Mouse (Mus musculus): ENCODE data around the gene Prdx2.

Gene Prdx2

GRCm38 (mm10) chr8:84947241-84947545 lies 22.2 kb upstream of the Prdx2 start:
- peak; percentile 53 for DNase-seq (ENCODE audit: low spot score)

- DNase-seq (ENCODE audit: low spot score), result no peak
Measured at GRCm38 (mm10) chr8:84949753-84950152, 19.6 kb upstream of the Prdx2 start.

GRCm38 (mm10) chr8:84952612-84953255 lies 16.7 kb upstream of the Prdx2 start:
- peak; percentile 53 for DNase-seq (ENCODE audit: low spot score)

DNA sequence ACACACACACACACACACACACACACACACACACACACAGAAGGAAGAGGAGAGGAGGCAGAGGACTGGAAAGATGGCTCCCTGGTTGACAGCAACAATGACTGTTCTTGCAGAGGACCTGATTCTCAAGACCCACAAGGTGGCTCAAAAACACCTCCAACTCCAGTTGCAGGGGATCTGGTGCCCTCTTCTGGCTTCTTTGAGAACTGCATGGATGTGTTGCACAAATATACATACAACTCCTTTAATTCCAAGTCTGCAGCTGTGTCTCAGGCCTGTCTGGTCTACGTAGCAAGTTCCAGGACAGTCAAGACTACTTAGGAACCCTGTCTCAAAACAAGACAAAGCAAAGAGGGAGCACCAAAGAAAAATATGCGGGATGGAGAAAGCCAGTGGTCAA lies 12.6 kb upstream of the Prdx2 start:
- no peak for DNase-seq (ENCODE audit: low spot score)

DNA sequence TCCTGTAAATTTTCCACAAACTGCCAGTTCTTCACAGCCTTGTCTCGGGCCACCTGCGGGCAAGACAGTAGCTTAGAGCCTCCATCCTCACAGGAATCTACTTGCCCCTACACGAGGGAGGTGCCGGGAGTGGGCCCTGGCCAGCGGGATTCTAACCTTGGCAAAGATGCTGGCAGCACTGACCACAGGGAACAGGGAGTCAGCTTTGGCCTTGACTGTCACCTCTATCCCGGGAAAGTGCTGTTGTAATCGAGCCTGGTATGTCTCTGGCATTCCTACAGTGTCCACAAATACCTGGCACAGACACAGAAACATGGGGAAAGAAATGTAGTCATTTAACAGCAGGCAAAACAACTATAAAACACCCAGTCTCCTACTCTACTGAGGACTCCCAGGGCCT lies 9.6 kb upstream of the Prdx2 start:
- DNase-seq (ENCODE audit: low spot score), result no peak

GRCm38 (mm10) chr8:84963952-84964351 lies 5.4 kb upstream of the Prdx2 start:
- DNase-seq (ENCODE audit: low spot score), result no peak

DNA sequence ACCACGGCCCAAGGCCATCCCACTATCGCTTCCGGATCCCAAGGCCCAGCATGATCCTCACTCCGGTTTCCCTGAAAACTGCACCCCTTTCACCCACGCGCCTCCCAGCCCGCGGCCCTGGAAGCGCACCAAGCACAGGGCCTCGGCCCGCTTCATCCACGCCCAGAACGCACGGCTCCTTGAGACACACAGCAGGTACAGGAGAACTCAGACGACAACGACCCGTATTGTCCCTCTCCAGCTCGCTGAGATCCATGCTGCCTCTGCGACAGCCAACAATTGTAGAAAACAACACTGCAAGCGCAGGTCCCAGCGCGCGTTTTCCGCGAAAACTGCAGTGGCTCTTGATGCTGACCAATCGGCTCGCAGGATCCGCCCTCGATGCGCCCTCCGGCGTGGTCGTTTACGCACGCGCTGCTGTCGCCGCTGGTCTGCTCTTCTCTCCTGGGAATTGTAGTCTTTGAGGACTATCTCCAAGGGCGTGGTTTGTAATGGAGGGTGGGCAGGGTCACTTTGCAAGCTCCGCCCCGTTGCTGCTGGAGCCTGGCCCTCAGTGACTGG lies 3.6 kb upstream of the Prdx2 start:
- DNase-seq (ENCODE audit: low spot score), result peak; percentile 91

GRCm38 (mm10) chr8:84966603-84967002 lies 2.8 kb upstream of the Prdx2 start:
- DNase-seq (ENCODE audit: low spot score), result no peak

DNA sequence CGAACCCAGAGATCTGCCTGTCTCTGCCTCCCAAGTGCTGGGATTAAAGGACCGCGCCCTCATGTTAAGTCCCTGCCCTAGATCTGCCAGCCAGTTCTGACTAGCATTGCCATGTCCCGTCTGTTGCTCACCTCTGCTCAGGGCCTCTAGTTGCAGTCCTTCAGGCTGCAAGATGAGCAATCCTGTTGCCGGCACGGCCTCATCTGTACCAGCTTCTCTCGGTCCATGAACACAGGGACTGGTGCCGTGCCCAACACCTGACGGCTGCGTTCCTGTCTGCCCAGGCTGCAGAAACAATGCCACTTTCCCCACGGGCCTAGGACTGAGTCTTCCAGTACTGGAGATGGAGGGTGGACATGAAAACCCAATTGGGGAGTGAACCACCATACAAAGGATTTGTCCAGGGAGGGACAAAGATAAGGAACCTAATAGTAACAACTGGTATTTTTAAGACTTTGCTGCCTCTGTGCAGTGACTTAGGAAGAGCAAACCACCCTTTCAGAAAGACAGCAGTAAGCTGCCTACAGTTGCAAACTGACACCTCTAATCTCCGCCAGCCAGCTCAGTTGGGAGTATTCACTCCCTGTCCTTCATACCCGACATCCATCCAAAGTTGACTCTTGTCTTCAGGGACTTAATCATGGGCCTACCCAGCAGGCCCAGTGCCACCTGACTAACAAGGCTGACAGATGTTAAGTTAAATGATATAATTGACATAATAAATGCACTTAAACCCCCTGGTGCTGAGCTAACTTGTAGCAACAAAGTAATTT lies 1.7 kb upstream of the Prdx2 start:
- DNase-seq (ENCODE audit: low spot score), result no peak

DNA sequence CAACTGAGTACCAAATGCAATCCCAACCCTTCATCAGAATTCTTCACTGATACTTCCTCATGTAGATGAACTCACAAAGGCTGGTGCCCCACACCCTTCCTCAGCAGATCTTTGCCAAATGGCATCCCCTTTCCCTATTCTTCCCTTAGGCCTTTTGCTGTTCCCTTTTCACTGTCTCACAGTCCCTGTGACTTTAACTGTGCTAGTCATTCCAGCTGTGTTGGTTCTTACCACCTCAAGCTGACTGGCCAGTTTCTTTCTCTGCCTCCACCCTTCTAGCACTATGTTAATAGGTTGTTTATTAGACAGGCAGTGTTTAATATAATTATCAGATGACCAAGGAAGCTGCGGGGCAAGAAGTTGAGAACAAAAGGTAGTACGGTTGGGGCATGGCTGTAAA lies 737 bp upstream of the Prdx2 start:
- no peak for DNase-seq (ENCODE audit: low spot score)

GRCm38 (mm10) chr8:84970135-84970790 lies 876 bp downstream of the Prdx2 start:
- no peak for DNase-seq (ENCODE audit: low spot score)

GRCm38 (mm10) chr8:84970913-84971312 lies 1.5 kb downstream of the Prdx2 start:
- no peak for DNase-seq (ENCODE audit: low spot score)

GRCm38 (mm10) chr8:84973079-84973478 lies 3.7 kb downstream of the Prdx2 start:
- no peak for DNase-seq (ENCODE audit: low spot score)

- DNase-seq (ENCODE audit: low spot score), result peak; percentile 52
Measured at GRCm38 (mm10) chr8:84973803-84974542, 4.6 kb downstream of the Prdx2 start.

- no peak for DNase-seq (ENCODE audit: low spot score)
Measured at GRCm38 (mm10) chr8:84974543-84975142, 5.3 kb downstream of the Prdx2 start.

GRCm38 (mm10) chr8:84975434-84975833 lies 6.0 kb downstream of the Prdx2 start:
- DNase-seq (ENCODE audit: low spot score), result peak; percentile 58

- DNase-seq (ENCODE audit: low spot score), result peak; percentile 93
Measured at GRCm38 (mm10) chr8:84976031-84976762, 6.8 kb downstream of the Prdx2 start.

GRCm38 (mm10) chr8:84976763-84977434 lies 7.5 kb downstream of the Prdx2 start:
- no peak for DNase-seq (ENCODE audit: low spot score)

GRCm38 (mm10) chr8:84977435-84978247 lies 8.3 kb downstream of the Prdx2 start:
- DNase-seq (ENCODE audit: low spot score), result peak; percentile 56
